Mouse (Mus musculus): Measurements from ENCODE around the gene Naa80. TPM values are rescaled to one million over a fixed set of nuclear protein-coding genes. Genes with fewer than 3 reads are reported as not detected.

The Naa80 gene
- total RNA-seq, 2 experiments from 2014 or later, result 13.0 to 16.2 TPM

- peak; percentile 99 to 100 for DNase-seq
- intact Hi-C loops (cut with DNase I), result loop anchor here (2.0 kb wide), 1 partner anchor 20 kb away; no protein-coding TSS in a partner anchor
Observed at GRCm38 (mm10) chr9:107612191-107612944, 33.7 kb downstream of the Naa80 start.

GRCm38 (mm10) chr9:107612945-107613569 lies 34.4 kb downstream of the Naa80 start:
- intact Hi-C loops (cut with DNase I), result loop anchor here (2.0 kb wide), 1 partner anchor 20 kb away; no protein-coding TSS in a partner anchor
- DNase-seq, result no peak

- intact Hi-C loops (cut with DNase I), result no loop called here
- peak; percentile 52 to 62 for DNase-seq
Observed at GRCm38 (mm10) chr9:107615035-107615434, 36.3 kb downstream of the Naa80 start.

- intact Hi-C loops (cut with DNase I), result no loop called here
- DNase-seq, result no peak
Observed at GRCm38 (mm10) chr9:107617461-107617860, 38.8 kb downstream of the Naa80 start.

- DNase-seq, result no peak
Observed at GRCm38 (mm10) chr9:107618098-107618497, 39.4 kb downstream of the Naa80 start.

GRCm38 (mm10) chr9:107618778-107619545 lies 40.3 kb downstream of the Naa80 start:
- intact Hi-C loops (cut with DNase I), result no loop called here
- peak; percentile 76 to 79 for DNase-seq

More at GRCm38 (mm10) chr9:107618098-107618497, 39.4 kb downstream of the Naa80 start:
- intact Hi-C loops (cut with DNase I), result no loop called here

GRCm38 (mm10) chr9:107619546-107619879 lies 40.8 kb downstream of the Naa80 start:
- peak in 1 of 2 experiments; percentile 67 for DNase-seq
- intact Hi-C loops (cut with DNase I), result no loop called here

- no peak for DNase-seq
- intact Hi-C loops (cut with DNase I), result no loop called here
Observed at GRCm38 (mm10) chr9:107620954-107621353, 42.3 kb downstream of the Naa80 start.

GRCm38 (mm10) chr9:107624539-107624938 lies 45.9 kb downstream of the Naa80 start:
- DNase-seq, result peak; percentile 62 to 64
- intact Hi-C loops (cut with DNase I), result no loop called here

- DNase-seq, result no peak
- intact Hi-C loops (cut with DNase I), result no loop called here
Observed at GRCm38 (mm10) chr9:107624951-107625350, 46.3 kb downstream of the Naa80 start.

GRCm38 (mm10) chr9:107625351-107626128 lies 46.9 kb downstream of the Naa80 start:
- intact Hi-C loops (cut with DNase I), result no loop called here
- DNase-seq, result no peak

GRCm38 (mm10) chr9:107626158-107626843 lies 47.6 kb downstream of the Naa80 start:
- intact Hi-C loops (cut with DNase I), result no loop called here
- DNase-seq, result no peak

GRCm38 (mm10) chr9:107626844-107627277 lies 48.2 kb downstream of the Naa80 start:
- DNase-seq, result peak; percentile 91 to 94
- intact Hi-C loops (cut with DNase I), result no loop called here

- DNase-seq, result no peak
- intact Hi-C loops (cut with DNase I), result no loop called here
Observed at GRCm38 (mm10) chr9:107627387-107628255, 48.9 kb downstream of the Naa80 start.

- DNase-seq, result peak; percentile 67 to 75
Observed at GRCm38 (mm10) chr9:107628721-107629410, 50.2 kb downstream of the Naa80 start.

GRCm38 (mm10) chr9:107629411-107629730 lies 50.7 kb downstream of the Naa80 start:
- intact Hi-C loops (cut with DNase I), result no loop called here
- DNase-seq, result no peak

More at GRCm38 (mm10) chr9:107628721-107629410, 50.2 kb downstream of the Naa80 start:
- intact Hi-C loops (cut with DNase I), result no loop called here

GRCm38 (mm10) chr9:107629901-107630425 lies 51.3 kb downstream of the Naa80 start:
- intact Hi-C loops (cut with DNase I), result no loop called here
- no peak for DNase-seq

GRCm38 (mm10) chr9:107630576-107630975 lies 51.9 kb downstream of the Naa80 start:
- DNase-seq, result no peak
- intact Hi-C loops (cut with DNase I), result no loop called here
